ENCODE assay signal across 11 mouse cellular contexts in the genomic region with DNA sequence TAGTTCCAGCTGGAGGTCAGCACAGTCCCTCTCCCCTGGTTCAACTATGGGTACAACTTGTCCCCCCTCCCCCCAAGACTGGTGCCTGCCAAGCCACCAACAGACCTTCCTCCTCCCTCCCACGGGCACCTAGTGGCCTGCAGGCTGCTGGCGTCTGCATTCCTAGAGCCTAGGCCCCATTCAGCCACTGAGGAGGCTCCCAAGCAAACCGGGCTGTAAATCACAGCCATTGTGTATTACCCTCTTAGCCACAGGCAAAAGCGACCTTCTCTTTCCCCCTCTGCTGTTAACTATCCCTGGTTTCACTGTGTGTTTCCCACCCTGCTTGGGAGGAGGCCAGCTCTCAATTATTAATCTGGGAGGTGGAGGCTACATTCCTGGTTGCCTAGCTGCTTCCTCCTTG. TPM values are rescaled to one million over a fixed set of nuclear protein-coding genes. Genes with fewer than 3 reads are reported as not detected.
DNase-seq lines count a peak whose midpoint lies in the region; ATAC-seq and TF ChIP-seq lines count a peak whose summit lies in the region.
"Had no signal": no experiment of that assay in that cellular context is flagged by ENCODE, and none has a peak within 500 bp of the region (broad histone marks: within the 10 kb centered on the region; RNA-seq: fewer than 3 reads in every experiment).

No protein-coding gene starts in this region.

- peaks cover 82 to 98% of the 10 kb centered on the region in 2 experiments for H3K4me1 ChIP-seq in heart, embryonic 14.5 days (ENCODE audit: control insufficient read depth in 2 of 2, insufficient read depth in 2 of 2, low read length in 2 of 2)
- H3K4me1 ChIP-seq in hindbrain, embryonic 14.5 days (replicated peaks; ENCODE audit: control insufficient read depth, insufficient read depth, low read length): peaks cover 13% of the 10 kb centered on the region
- peaks cover 97% of the 10 kb centered on the region for H3K4me1 ChIP-seq in limb, embryonic 12.5 days (replicated peaks)

- WGBS in heart, embryonic 14.5 days: 10% methylated on average over 4 of the region's 4 CpGs
- 9% methylated on average over 4 of the region's 4 CpGs for WGBS in hindbrain, embryonic 14.5 days
- 12% methylated on average over 4 of the region's 4 CpGs for WGBS in limb, embryonic 12.5 days

- peak overlapping the region; percentile 54 to 96 for H3K27ac ChIP-seq in heart, embryonic 14.5 days (replicated peaks in 1 of 2; ENCODE audit: control insufficient read depth in 1 of 2, insufficient read depth in 1 of 2, low read depth in 2 of 2, low read length in 2 of 2)
- H3K27ac ChIP-seq in hindbrain, embryonic 14.5 days: 0 out of 2 replicates have a peak overlapping the region, but pooled peaks have one; percentile 28
- H3K27ac ChIP-seq in limb, embryonic 12.5 days: peak overlapping the region; percentile 71
- H3K27ac ChIP-seq in layer of hippocampus, adult 2 months: no peak overlapping the region

- peak overlapping the region; percentile 53 for H3K9ac ChIP-seq in heart, embryonic 14.5 days (ENCODE audit: low read length)
- no peak overlapping the region for H3K9ac ChIP-seq in hindbrain, embryonic 14.5 days
- no peak overlapping the region for H3K9ac ChIP-seq in limb, embryonic 12.5 days (replicated peaks)

- no peak for ATAC-seq in heart, embryonic 14.5 days (ENCODE audit: insufficient number of reproducible peaks, insufficient read depth, low FRiP score, low read depth)
- ATAC-seq in hindbrain, embryonic 14.5 days (ENCODE audit: low FRiP score): no peak
- peak; percentile 13; the same call in 1 of the 2 replicates for ATAC-seq in limb, embryonic 12.5 days (ENCODE audit: insufficient number of reproducible peaks, insufficient read depth, low FRiP score, low TSS enrichment, low read depth)

- no peak for TF ChIP-seq CTCF in brain, embryonic 14.5 days (IDR thresholded peaks at IDR 0.05; ENCODE audit: borderline replicate concordance, extremely low read depth, insufficient read depth, insufficient read length)
- TF ChIP-seq CTCF in layer of hippocampus, adult 2 months (conservative IDR thresholded peaks at IDR 0.05): no peak

- H3K9me3 ChIP-seq in heart, embryonic 14.5 days (ENCODE audit: control insufficient read depth, low read length): no peaks in the 10 kb centered on the region
- no peaks in the 10 kb centered on the region for H3K9me3 ChIP-seq in hindbrain, embryonic 14.5 days (ENCODE audit: control insufficient read depth, low read length)
- H3K9me3 ChIP-seq in limb, embryonic 12.5 days: no peaks in the 10 kb centered on the region

- H3K36me3 ChIP-seq in heart, embryonic 14.5 days (ENCODE audit: control insufficient read depth, insufficient read depth, low read length): peaks cover 4% of the 10 kb centered on the region; the same call in 1 of the 2 replicates
- no peaks in the 10 kb centered on the region for H3K36me3 ChIP-seq in hindbrain, embryonic 14.5 days (replicated peaks; ENCODE audit: control insufficient read depth, insufficient read depth)
- peaks cover 10% of the 10 kb centered on the region; the same call in 1 of the 2 replicates for H3K36me3 ChIP-seq in limb, embryonic 12.5 days

- no peaks in the 10 kb centered on the region for H3K27me3 ChIP-seq in heart, embryonic 14.5 days (ENCODE audit: control insufficient read depth, insufficient read depth, low read length)
- H3K27me3 ChIP-seq in hindbrain, embryonic 14.5 days (ENCODE audit: control insufficient read depth, insufficient read depth, low read length): no peaks in the 10 kb centered on the region
- no peaks in the 10 kb centered on the region for H3K27me3 ChIP-seq in limb, embryonic 12.5 days

- H3K4me3 ChIP-seq in heart, embryonic 14.5 days (ENCODE audit: control insufficient read depth in 1 of 2, insufficient read depth in 1 of 2, low read depth in 1 of 2, low read length in 2 of 2): no peak overlapping the region
- no peak overlapping the region for H3K4me3 ChIP-seq in hindbrain, embryonic 14.5 days (replicated peaks; ENCODE audit: low read length)
- H3K4me3 ChIP-seq in limb, embryonic 12.5 days (replicated peaks): no peak overlapping the region
- H3K4me3 ChIP-seq in layer of hippocampus, adult 2 months: no peak overlapping the region

- no peak for DNase-seq in heart, postnatal 10 days
- DNase-seq in brain, embryonic 14.5 days (ENCODE audit: low read depth): peak; percentile 86
- DNase-seq in hindbrain, embryonic 14.5 days (ENCODE audit: low spot score): no peak
- no peak for DNase-seq in testis, postnatal 14 days (ENCODE audit: low spot score)
- no peak for DNase-seq in layer of hippocampus, adult 2 months (ENCODE audit: low spot score in 2 of 2)
- DNase-seq in yolk sac, embryonic 10.5 days (ENCODE audit: low spot score): no peak
- DNase-seq: layer of hippocampus, adult 9-11 months; right cerebral cortex, postnatal 14 days; thymus, postnatal 36 days had no signal

- TF ChIP-seq POLR2A in brain, embryonic 14.5 days (IDR thresholded peaks at IDR 0.05; ENCODE audit: borderline replicate concordance, extremely low read depth, insufficient read depth, insufficient read length, poor library complexity, severe bottlenecking): no peak

- intact Hi-C loops in heart, postnatal 10 days (cut with DNase I): no loop called here

- H3K4me2 ChIP-seq in heart, embryonic 14.5 days (ENCODE audit: low read length): peak overlapping the region; percentile 25
- H3K4me2 ChIP-seq in hindbrain, embryonic 14.5 days (replicated peaks): no peak overlapping the region
- 0 out of 2 replicates have a peak overlapping the region, but pooled peaks have one; percentile 21 for H3K4me2 ChIP-seq in limb, embryonic 12.5 days

RNA-seq across cellular contexts. Expression of a gene that starts 56.3 kb away (rescaled TPM):
- 18.7 and 30.8 TPM in 2 replicates for polyA plus RNA-seq in heart, embryonic 14.5 days (2014; fragmentation: Nextera tagmentation; extraction: Ambion mirVana)
- 10 to 100 TPM; 16.1 to 19.4 TPM for total RNA-seq in heart, postnatal 10 days (2021)
- 4.9 and 6.1 TPM in 2 replicates for polyA plus RNA-seq in brain, embryonic 14.5 days (2012; rRNA removed)
- 2.3 and 2.7 TPM in 2 replicates for polyA plus RNA-seq in hindbrain, embryonic 14.5 days (2014; fragmentation: Nextera tagmentation; extraction: Ambion mirVana)
- 23.5 and 23.9 TPM in 2 replicates for polyA plus RNA-seq in limb, embryonic 12.5 days (2016; fragmentation: Nextera tagmentation; extraction: Ambion mirVana)
- 1 to 10 TPM; 2.1 to 2.3 TPM for total RNA-seq in layer of hippocampus, adult 2 months (2021)
